Mouse (Mus musculus): ENCODE results near the gene Gm15013. TPM values are rescaled to one million over a fixed set of nuclear protein-coding genes. Genes with fewer than 3 reads are reported as not detected.

The Gm15013 gene
- polyA plus RNA-seq, 1 experiment = not detected

- WGBS = 12% methylated on average over 42 of the region's 43 CpGs
- peak within 1 kb of the TSS; percentile 84 for H3K27ac ChIP-seq (ENCODE audit: insufficient read depth, low read depth, low read length)
Observed at GRCm38 (mm10) chrX:139684775-139685695, 29.2 kb downstream of the Gm15013 start, which contains the start of gene Tbc1d8b. Gene Tbc1d8b (plus strand): TSS chrX:139684996.

GRCm38 (mm10) chrX:139684410-139684774 is 29.9 kb downstream of the Gm15013 start:
- Histone ChIP-seq H3K4me1 (ENCODE audit: control insufficient read depth, insufficient read depth, insufficient read length, low read length) (peaks cover 6% of the 10 kb centered on the region; the same call in 1 of the 2 replicates), H3K36me3 (ENCODE audit: control insufficient read depth, insufficient read depth, low read length) (no peaks in the 10 kb centered on the region), H3K4me3 (ENCODE audit: low read depth, low read length) (peak overlapping the region; percentile 88), H3K27ac (ENCODE audit: insufficient read depth, low read depth, low read length) (peak overlapping the region; percentile 84), H3K27me3 (ENCODE audit: control insufficient read depth, insufficient read depth, low read length) (no peaks in the 10 kb centered on the region)
- no peak for TF ChIP-seq POLR2A (IDR thresholded peaks at IDR 0.05; ENCODE audit: low read depth, low read length)
- TF ChIP-seq CTCF (IDR thresholded peaks at IDR 0.05; ENCODE audit: extremely low read depth, insufficient read length, insufficient replicate concordance, low read depth, low read length) = no peak
- 17% methylated on average over 8 of the region's 8 CpGs for WGBS

More at GRCm38 (mm10) chrX:139684775-139685695, 29.2 kb downstream of the Gm15013 start, which contains the start of gene Tbc1d8b:
- peaks cover 6% of the 10 kb centered on the region; the same call in 1 of the 2 replicates for H3K4me1 ChIP-seq (ENCODE audit: control insufficient read depth, insufficient read depth, insufficient read length, low read length)
- H3K4me3 ChIP-seq (ENCODE audit: low read depth, low read length) = peak within 1 kb of the TSS; percentile 88
- TF ChIP-seq POLR2A (IDR thresholded peaks at IDR 0.05; ENCODE audit: low read depth, low read length) (peak; percentile 55; the same call in 1 of the 2 replicates), CTCF (IDR thresholded peaks at IDR 0.05; ENCODE audit: extremely low read depth, insufficient read length, insufficient replicate concordance, low read depth, low read length) (no peak)
- no peaks in the 10 kb centered on the region for H3K27me3 ChIP-seq (ENCODE audit: control insufficient read depth, insufficient read depth, low read length)
- H3K36me3 ChIP-seq (ENCODE audit: control insufficient read depth, insufficient read depth, low read length) = no peaks in the 10 kb centered on the region

GRCm38 (mm10) chrX:139665829-139666228 is 48.5 kb downstream of the Gm15013 start:
- Histone ChIP-seq H3K27ac (ENCODE audit: insufficient read depth, low read depth, low read length) (no peak overlapping the region), H3K4me1 (ENCODE audit: control insufficient read depth, insufficient read depth, insufficient read length, low read length) (no peaks in the 10 kb centered on the region), H3K4me3 (ENCODE audit: low read depth, low read length) (no peak overlapping the region), H3K36me3 (ENCODE audit: control insufficient read depth, insufficient read depth, low read length) (peaks cover 6% of the 10 kb centered on the region), H3K27me3 (ENCODE audit: control insufficient read depth, insufficient read depth, low read length) (no peaks in the 10 kb centered on the region)
- no peak for TF ChIP-seq POLR2A (IDR thresholded peaks at IDR 0.05; ENCODE audit: low read depth, low read length)
- no peak for TF ChIP-seq CTCF (IDR thresholded peaks at IDR 0.05; ENCODE audit: extremely low read depth, insufficient read length, insufficient replicate concordance, low read depth, low read length)
- WGBS = 66% methylated on average over 2 of the region's 2 CpGs

Other genes with a start within 250 kb of the Gm15013 start
- 0.03 TPM in 2 replicates for gene D330045A20Rik, start 234.1 kb downstream of the Gm15013 start, polyA plus RNA-seq (2012; rRNA removed)
- 31.0 and 202 TPM in 2 replicates for gene Rnf128, start 151.2 kb downstream of the Gm15013 start, polyA plus RNA-seq (2012; rRNA removed)
- 0.46 and 0.65 TPM in 2 replicates for gene Tbc1d8b, start 29.5 kb downstream of the Gm15013 start, polyA plus RNA-seq (2012; rRNA removed)
- not detected in 2 replicates for gene Ripply1, start 67.9 kb upstream of the Gm15013 start, polyA plus RNA-seq (2012; rRNA removed)
- gene Cldn2, start 86.3 kb upstream of the Gm15013 start, polyA plus RNA-seq (2012; rRNA removed) = 9.9 and 28.5 TPM in 2 replicates
- gene Morc4, start 157.2 kb upstream of the Gm15013 start, polyA plus RNA-seq (2012; rRNA removed) = 0.74 and 1.8 TPM in 2 replicates

All from small intestine, adult 2 months (tissue).